Mouse (Mus musculus): ENCODE results near the gene Il1rapl1.

DNA sequence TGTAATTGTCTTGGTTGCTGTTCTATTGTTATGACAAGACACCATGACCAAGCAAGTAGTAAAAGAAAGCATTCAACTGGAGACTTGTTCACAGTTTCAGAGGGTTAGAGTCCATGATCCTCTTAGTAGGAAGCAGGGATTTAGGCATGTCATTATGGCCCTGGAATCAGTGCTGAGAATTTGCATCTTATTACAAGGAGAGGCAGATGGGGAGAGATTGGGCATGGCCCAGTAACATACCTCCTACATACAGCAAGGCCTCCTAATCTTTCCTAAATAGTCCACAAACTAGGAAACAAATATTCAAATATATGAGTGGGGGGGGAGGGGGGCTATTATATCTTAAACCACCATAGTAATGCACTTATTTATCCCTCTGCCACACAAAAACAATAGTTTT is 301.6 kb downstream of the Il1rapl1 start:
- no peak for TF ChIP-seq CTCF (IDR thresholded peaks at IDR 0.05; ENCODE audit: low read depth, low read length)
- TF ChIP-seq POLR2A (IDR thresholded peaks at IDR 0.05; ENCODE audit: insufficient read depth, low read length): no peak
- TF ChIP-seq EP300 (IDR thresholded peaks at IDR 0.05; ENCODE audit: insufficient read depth, low read depth, low read length): no peak

All from ES-Bruce4 (cell line).